Mouse (Mus musculus) heart, embryonic 11.5 days (tissue): ENCODE data around the gene Tmem72. TPM values are rescaled to one million over a fixed set of nuclear protein-coding genes. Genes with fewer than 3 reads are reported as not detected.

ENCODE experiments used
- ATAC-seq: fragments of 200-750 bp; cut with Nextera tagmentation; replicated peaks from 2 replicates; pipeline ENCODE4 v1.8.0; 2017; ENCODE audit warnings: moderate library complexity; ENCODE audit not compliant: insufficient number of reproducible peaks, low FRiP score, low TSS enrichment
- H3K27ac ChIP-seq: fragments of 300-500 bp; sonication (generic); 2 replicates; pipeline ENCODE4 v1.5.1; 2014; ENCODE audit warnings: mild to moderate bottlenecking, low read depth, low read length
- H3K27me3 ChIP-seq: fragments of 300-500 bp; sonication (generic); 2 replicates; pipeline ENCODE4 v1.6.1; 2014; ENCODE audit warnings: mild to moderate bottlenecking, low read length, mixed read lengths; ENCODE audit not compliant: control insufficient read depth, insufficient read depth
- H3K36me3 ChIP-seq: fragments of 300-500 bp; sonication (generic); 2 replicates; pipeline ENCODE4 v1.6.1; 2014; ENCODE audit warnings: mild to moderate bottlenecking, low read length, moderate library complexity, mixed read lengths; ENCODE audit not compliant: control insufficient read depth, insufficient read depth
- H3K4me1 ChIP-seq: fragments of 300-500 bp; sonication (generic); 2 replicates; pipeline ENCODE4 v1.6.1; 2014; ENCODE audit warnings: low read length; ENCODE audit not compliant: control insufficient read depth, insufficient read depth
- H3K4me2 ChIP-seq: fragments of 300-500 bp; sonication (generic); 2 replicates; pipeline ENCODE4 v1.6.1; 2014; ENCODE audit warnings: mild to moderate bottlenecking, moderate library complexity
- H3K4me3 ChIP-seq: fragments of 300-500 bp; sonication (generic); 2 replicates; pipeline ENCODE4 v1.5.1; 2014; ENCODE audit warnings: low read depth, low read length
- H3K9ac ChIP-seq: fragments of 300-500 bp; sonication (generic); 2 replicates; pipeline ENCODE4 v1.6.1; 2014; ENCODE audit warnings: mild to moderate bottlenecking, low read depth, low read length, moderate library complexity
- H3K9me3 ChIP-seq: fragments of 300-500 bp; sonication (generic); replicated peaks from 2 replicates; pipeline ENCODE4 v1.6.1; 2016; ENCODE audit warnings: low read length; ENCODE audit not compliant: control insufficient read depth
- WGBS: fragments of 180-500 bp; shearing (Covaris S2); extraction: QIAGEN DNeasy Blood & Tissue Kit; methylation state at CpG from one replicate; pipeline ENCODE4 v1.1.7; 2014; ENCODE audit not compliant: insufficient replicate concordance; 5-methylcytosine and 5-hydroxymethylcytosine counted together
- polyA plus RNA-seq: library from polyadenylated mRNA; unstranded; fragments of >200 nt; fragmentation: Nextera tagmentation; extraction: Ambion mirVana; gene quantifications from 2 replicates; pipeline ENCODE4 v1.2.1, GENCODE M21; 2014

Gene Tmem72
- polyA plus RNA-seq, 1 experiment from 2014 or later, result 0.06 TPM

DNA sequence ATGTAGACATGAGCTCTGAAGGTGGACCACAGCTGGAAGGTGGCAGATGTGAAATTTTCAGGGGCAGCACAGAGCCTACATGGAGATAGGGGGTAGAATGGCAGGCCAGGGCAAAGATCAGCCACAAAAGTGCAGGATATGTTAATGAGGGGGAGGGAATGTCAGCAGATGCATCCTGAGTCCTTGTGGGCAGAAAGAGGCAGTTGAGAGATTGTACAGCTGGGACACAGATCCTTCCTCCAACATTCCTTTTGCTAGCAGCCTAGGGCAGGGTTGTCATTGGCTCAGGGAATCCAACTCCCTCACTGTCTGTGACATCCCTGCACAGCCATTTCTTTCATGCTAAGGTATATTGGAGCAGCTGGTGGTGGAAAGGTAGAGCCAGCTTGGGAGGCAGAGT, 15.9 kb downstream of the Tmem72 start:
- no peak for ATAC-seq
- H3K4me2 ChIP-seq, result no peak overlapping the region
- no peak overlapping the region for H3K4me3 ChIP-seq
- H3K9ac ChIP-seq, result no peak overlapping the region
- no peaks in the 10 kb centered on the region for H3K4me1 ChIP-seq
- no peaks in the 10 kb centered on the region for H3K36me3 ChIP-seq
- no peaks in the 10 kb centered on the region for H3K27me3 ChIP-seq
- no peak overlapping the region for H3K27ac ChIP-seq
- no peaks in the 10 kb centered on the region for H3K9me3 ChIP-seq

DNA sequence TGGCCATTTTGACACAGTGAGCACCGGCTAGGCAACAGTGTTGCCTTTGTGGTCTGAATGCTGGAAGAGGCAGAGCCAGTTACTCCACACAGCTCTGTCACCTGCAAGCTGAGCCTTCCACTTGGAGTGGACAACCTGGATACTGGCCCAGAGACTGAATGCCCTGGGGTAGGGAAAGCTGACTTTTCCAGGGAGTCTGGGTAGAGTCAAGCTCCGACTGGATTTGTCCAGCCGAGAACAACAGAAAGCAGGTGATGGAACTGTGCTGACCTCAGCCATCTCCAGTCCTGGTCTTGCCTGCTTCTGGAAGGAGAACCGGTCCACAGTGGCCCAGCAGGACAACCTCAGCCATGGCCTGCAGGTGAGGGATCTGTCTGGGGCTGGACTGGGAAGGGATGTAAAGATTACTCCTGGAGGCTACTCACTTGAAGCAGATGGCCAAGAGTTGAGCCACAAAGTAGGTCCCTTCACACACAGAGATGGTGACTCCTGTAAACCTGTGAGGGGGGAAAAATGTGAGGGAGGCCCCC, 18.8 kb downstream of the Tmem72 start:
- H3K27ac ChIP-seq, result no peak overlapping the region
- H3K36me3 ChIP-seq, result no peaks in the 10 kb centered on the region
- H3K4me2 ChIP-seq, result no peak overlapping the region
- ATAC-seq, result no peak
- H3K9me3 ChIP-seq, result no peaks in the 10 kb centered on the region
- no peak overlapping the region for H3K4me3 ChIP-seq
- no peak overlapping the region for H3K9ac ChIP-seq
- WGBS, result 79% methylated on average over 4 of the region's 4 CpGs
- no peaks in the 10 kb centered on the region for H3K4me1 ChIP-seq
- H3K27me3 ChIP-seq, result no peaks in the 10 kb centered on the region

- Histone ChIP-seq H3K4me3 (no peak overlapping the region), H3K9me3 (no peaks in the 10 kb centered on the region), H3K4me1 (no peaks in the 10 kb centered on the region), H3K27ac (no peak overlapping the region), H3K36me3 (no peaks in the 10 kb centered on the region), H3K9ac (no peak overlapping the region), H3K4me2 (no peak overlapping the region), H3K27me3 (no peaks in the 10 kb centered on the region)
- WGBS, result 56% methylated on average over 2 of the region's 2 CpGs
- ATAC-seq, result no peak
These were observed 19.3 kb downstream of the Tmem72 start for GRCm38 (mm10) chr6:116697413-116697812.

GRCm38 (mm10) chr6:116694346-116694745, 22.4 kb downstream of the Tmem72 start:
- Histone ChIP-seq H3K36me3 (no peaks in the 10 kb centered on the region), H3K27me3 (no peaks in the 10 kb centered on the region), H3K9ac (no peak overlapping the region), H3K4me2 (no peak overlapping the region), H3K9me3 (no peaks in the 10 kb centered on the region), H3K27ac (no peak overlapping the region), H3K4me1 (no peaks in the 10 kb centered on the region), H3K4me3 (no peak overlapping the region)
- 69% methylated on average over 3 of the region's 3 CpGs for WGBS
- ATAC-seq, result no peak

- Histone ChIP-seq H3K4me3 (no peak overlapping the region), H3K27me3 (no peaks in the 10 kb centered on the region), H3K27ac (no peak overlapping the region), H3K4me2 (no peak overlapping the region), H3K4me1 (no peaks in the 10 kb centered on the region), H3K9ac (no peak overlapping the region), H3K36me3 (no peaks in the 10 kb centered on the region), H3K9me3 (no peaks in the 10 kb centered on the region)
- no peak for ATAC-seq
- WGBS, result 74% methylated on average over 4 of the region's 4 CpGs
These were observed 23.1 kb downstream of the Tmem72 start for GRCm38 (mm10) chr6:116693639-116694038.

- H3K4me2 ChIP-seq, result no peak overlapping the region
- peaks cover 10% of the 10 kb centered on the region; the same call in 1 of the 2 replicates for H3K4me1 ChIP-seq
- no peaks in the 10 kb centered on the region for H3K9me3 ChIP-seq
- WGBS, result 33% methylated on average over 6 of the region's 6 CpGs
- H3K4me3 ChIP-seq, result no peak overlapping the region
- H3K27me3 ChIP-seq, result no peaks in the 10 kb centered on the region
- no peak overlapping the region for H3K9ac ChIP-seq
- no peaks in the 10 kb centered on the region for H3K36me3 ChIP-seq
- ATAC-seq, result no peak
- H3K27ac ChIP-seq, result no peak overlapping the region
These were observed 34.4 kb downstream of the Tmem72 start for GRCm38 (mm10) chr6:116682317-116682716.

DNA sequence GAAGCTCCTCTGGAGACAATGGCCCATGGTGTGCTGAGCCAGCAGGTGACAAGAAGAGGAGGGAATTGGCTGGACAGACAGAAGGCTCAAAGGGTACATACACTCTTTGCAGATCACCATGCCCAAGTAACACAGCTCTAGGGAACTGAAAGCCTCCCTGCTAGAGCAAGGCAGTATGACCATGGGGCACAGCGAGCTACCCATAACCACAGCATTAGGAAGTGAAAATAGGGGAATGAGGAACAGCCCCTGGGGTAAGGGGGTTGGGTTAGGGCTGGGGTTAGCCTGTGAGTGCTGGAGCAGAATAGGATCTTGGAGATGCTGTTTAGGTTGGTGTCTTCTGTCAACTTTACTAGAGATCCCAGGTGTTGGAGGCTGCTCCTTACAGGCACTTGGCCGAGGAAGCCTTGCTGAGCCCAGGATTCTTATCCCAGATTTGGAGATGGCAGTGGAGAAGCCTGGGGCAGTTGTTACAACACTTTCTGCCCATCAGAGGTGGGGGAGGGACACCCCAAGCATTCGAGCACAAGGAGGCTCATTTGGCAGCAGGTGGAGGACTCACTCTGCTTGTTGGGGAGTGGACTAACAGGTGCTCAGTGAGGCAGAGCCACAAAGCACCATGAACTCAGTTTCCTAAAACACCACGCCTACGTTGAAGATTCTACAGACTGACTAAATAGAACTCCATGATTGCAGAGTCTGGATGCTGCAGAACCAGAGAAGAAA, 37.0 kb downstream of the Tmem72 start:
- no peak for ATAC-seq
- peaks cover 20% of the 10 kb centered on the region for H3K4me1 ChIP-seq
- no peaks in the 10 kb centered on the region for H3K9me3 ChIP-seq
- H3K36me3 ChIP-seq, result no peaks in the 10 kb centered on the region
- H3K4me3 ChIP-seq, result no peak overlapping the region
- no peak overlapping the region for H3K27ac ChIP-seq
- H3K9ac ChIP-seq, result no peak overlapping the region
- H3K27me3 ChIP-seq, result no peaks in the 10 kb centered on the region
- H3K4me2 ChIP-seq, result no peak overlapping the region
- 53% methylated on average over 5 of the region's 5 CpGs for WGBS

DNA sequence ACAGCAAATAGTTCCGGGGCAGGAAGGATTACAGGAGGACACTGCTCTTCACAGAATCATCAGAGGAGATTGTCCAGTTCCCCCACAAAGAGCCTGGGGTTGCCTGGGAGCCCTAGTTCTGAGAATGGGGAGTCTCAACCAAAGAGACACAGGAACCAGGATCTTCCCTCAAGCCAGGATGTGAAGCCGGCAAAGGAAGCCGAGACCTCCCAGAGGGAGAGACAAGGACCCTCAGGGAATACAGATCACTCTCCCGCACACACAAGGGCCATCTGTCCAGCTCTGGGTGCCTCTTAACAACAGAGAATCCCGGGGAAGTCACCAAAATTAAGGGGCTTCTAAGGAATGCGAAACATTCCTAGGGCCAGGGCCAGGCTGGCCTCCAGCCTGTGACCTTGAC, 39.4 kb downstream of the Tmem72 start:
- ATAC-seq, result no peak
- Histone ChIP-seq H3K9ac (no peak overlapping the region), H3K4me3 (no peak overlapping the region), H3K27me3 (no peaks in the 10 kb centered on the region), H3K36me3 (no peaks in the 10 kb centered on the region), H3K9me3 (no peaks in the 10 kb centered on the region), H3K4me2 (no peak overlapping the region), H3K27ac (no peak overlapping the region), H3K4me1 (peaks cover 27% of the 10 kb centered on the region)
- 63% methylated on average over 6 of the region's 6 CpGs for WGBS

GRCm38 (mm10) chr6:116676355-116676913, 40.3 kb downstream of the Tmem72 start:
- Histone ChIP-seq H3K4me2 (no peak overlapping the region), H3K4me1 (peaks cover 29% of the 10 kb centered on the region), H3K27me3 (no peaks in the 10 kb centered on the region; the same call in 1 of the 2 replicates), H3K9me3 (no peaks in the 10 kb centered on the region), H3K9ac (no peak overlapping the region), H3K36me3 (no peaks in the 10 kb centered on the region), H3K4me3 (no peak overlapping the region), H3K27ac (no peak overlapping the region)
- ATAC-seq, result no peak
- 41% methylated on average over 10 of the region's 10 CpGs for WGBS
